Mouse (Mus musculus): Measurements from ENCODE around the gene Stx8. TPM values are rescaled to one million over a fixed set of nuclear protein-coding genes. Genes with fewer than 3 reads are reported as not detected.

The Stx8 gene
- total and polyA plus RNA-seq, 3 experiments = 29.5 to 152 (median 30.9) TPM

DNA sequence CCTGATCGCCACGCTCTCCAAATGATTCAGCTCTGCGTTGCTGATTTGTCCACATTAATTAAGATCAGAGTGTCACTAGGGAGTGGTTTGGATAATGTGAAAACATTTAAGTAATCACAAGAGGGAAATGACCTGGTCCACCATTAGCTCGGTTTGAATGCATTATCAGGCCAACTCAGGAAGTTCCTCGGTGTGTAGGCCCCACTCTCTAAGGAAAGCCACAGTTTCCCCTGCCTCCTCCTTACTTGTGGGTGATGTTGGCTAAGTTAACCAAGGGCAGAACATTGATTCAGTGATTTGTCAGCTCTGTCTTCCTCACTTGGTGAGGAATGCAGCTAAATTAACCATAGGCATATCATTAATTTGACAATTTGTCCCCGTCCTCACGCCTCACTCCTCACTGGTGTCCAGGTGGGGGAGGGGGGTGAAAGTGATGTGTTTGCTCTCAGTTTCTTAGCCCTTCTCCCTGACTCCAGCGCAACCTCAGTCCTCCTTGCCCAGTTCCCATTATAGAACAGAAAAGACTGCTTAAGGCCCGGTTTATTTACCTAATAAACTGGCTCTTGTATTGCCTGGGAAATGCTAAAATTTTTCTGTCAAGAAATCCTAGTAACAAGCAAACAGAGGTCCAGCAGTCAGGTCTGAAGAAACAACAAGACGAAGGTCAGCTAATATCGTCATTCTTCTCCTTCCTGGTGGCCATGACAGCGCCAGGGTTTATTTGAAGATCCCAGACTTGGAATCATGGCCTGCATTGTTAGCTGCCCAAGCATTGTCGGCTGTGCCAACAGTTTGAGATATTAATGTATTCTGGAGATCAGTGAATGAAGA, 178.5 kb downstream of the Stx8 start:
- H3K36me3 ChIP-seq (ENCODE audit: control insufficient read depth in 1 of 2, insufficient read depth in 2 of 2, low read length in 2 of 2) = no peaks in the 10 kb centered on the region
- no peak overlapping the region for H3K4me3 ChIP-seq (ENCODE audit: control insufficient read depth in 1 of 2, insufficient read depth in 1 of 2, low read depth in 2 of 2, low read length in 2 of 2)
- H3K9me3 ChIP-seq (replicated peaks; ENCODE audit: insufficient read depth, low read length) = no peaks in the 10 kb centered on the region
- no peak for DNase-seq (ENCODE audit: low read depth, low spot score)
- H3K79me2 ChIP-seq (ENCODE audit: control insufficient read depth, insufficient read depth, low read length, poor library complexity) = no peaks in the 10 kb centered on the region
- no peaks in the 10 kb centered on the region for H3K4me1 ChIP-seq (ENCODE audit: control insufficient read depth in 1 of 2, insufficient read depth in 2 of 2, low read length in 2 of 2)
- H3K9ac ChIP-seq (ENCODE audit: control insufficient read depth, low read depth, low read length, poor library complexity, severe bottlenecking) = no peak overlapping the region
- TF ChIP-seq CHD2 (IDR thresholded peaks at IDR 0.05; ENCODE audit: low read length) (no peak), ZKSCAN1 (IDR thresholded peaks at IDR 0.05; ENCODE audit: low read depth, low read length) (no peak), ELF1 (IDR thresholded peaks at IDR 0.05; ENCODE audit: low read depth, low read length) (no peak), RAD21 (IDR thresholded peaks at IDR 0.05; ENCODE audit: low read depth, low read length) (no peak), KAT2A (conservative IDR thresholded peaks at IDR 0.05; ENCODE audit: low read depth, low read length) (no peak), GABPA (IDR thresholded peaks at IDR 0.05; ENCODE audit: low read depth, low read length) (no peak), GATA1 (IDR thresholded peaks at IDR 0.05; ENCODE audit: low read depth, low read length) (no peak), MEF2A (IDR thresholded peaks at IDR 0.05; ENCODE audit: extremely low read depth, insufficient replicate concordance, low read depth, low read length, poor library complexity, severe bottlenecking) (no peak), UBTF (IDR thresholded peaks at IDR 0.05; ENCODE audit: borderline replicate concordance, insufficient read depth, low read depth, low read length) (no peak), USF1 (IDR thresholded peaks at IDR 0.05; ENCODE audit: low read depth, low read length) (no peak)
- H3K27ac ChIP-seq (ENCODE audit: control insufficient read depth, low read depth, low read length) = no peak overlapping the region
- H3K27me3 ChIP-seq (ENCODE audit: control insufficient read depth in 1 of 2, insufficient read depth in 2 of 2, low read length in 2 of 2) = no peaks in the 10 kb centered on the region

DNA sequence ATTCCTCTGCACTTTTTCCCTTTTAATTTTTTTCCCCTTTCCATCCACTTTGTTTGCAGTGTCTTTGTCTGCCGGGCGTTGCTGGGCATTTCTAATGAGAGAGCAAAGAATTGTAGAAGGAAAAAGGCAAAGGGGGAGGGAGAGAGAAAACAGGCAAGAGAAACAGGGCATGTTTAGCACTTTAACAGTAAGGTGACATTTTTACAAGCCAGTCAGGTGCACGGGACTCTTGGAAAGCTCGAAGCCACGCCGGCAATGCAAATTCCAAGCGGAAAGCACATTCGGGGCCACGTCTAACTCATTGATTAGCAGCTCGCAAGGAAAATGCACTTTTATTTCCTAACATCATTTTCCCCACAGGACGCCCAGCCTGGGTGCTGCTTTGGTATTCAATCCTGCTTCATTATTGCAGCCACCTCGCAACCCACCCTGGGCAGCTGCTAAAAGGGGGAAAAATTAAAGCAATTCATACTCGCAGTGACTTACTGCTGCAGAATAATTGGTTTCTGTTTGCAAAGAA, 179.1 kb downstream of the Stx8 start:
- Histone ChIP-seq H3K27ac (ENCODE audit: control insufficient read depth, low read depth, low read length) (no peak overlapping the region), H3K4me3 (ENCODE audit: control insufficient read depth in 1 of 2, insufficient read depth in 1 of 2, low read depth in 2 of 2, low read length in 2 of 2) (no peak overlapping the region), H3K79me2 (ENCODE audit: control insufficient read depth, insufficient read depth, low read length, poor library complexity) (no peaks in the 10 kb centered on the region), H3K4me1 (ENCODE audit: control insufficient read depth in 1 of 2, insufficient read depth in 2 of 2, low read length in 2 of 2) (no peaks in the 10 kb centered on the region), H3K36me3 (ENCODE audit: control insufficient read depth in 1 of 2, insufficient read depth in 2 of 2, low read length in 2 of 2) (no peaks in the 10 kb centered on the region), H3K27me3 (ENCODE audit: control insufficient read depth in 1 of 2, insufficient read depth in 2 of 2, low read length in 2 of 2) (no peaks in the 10 kb centered on the region), H3K9me3 (replicated peaks; ENCODE audit: insufficient read depth, low read length) (no peaks in the 10 kb centered on the region), H3K9ac (ENCODE audit: control insufficient read depth, low read depth, low read length, poor library complexity, severe bottlenecking) (no peak overlapping the region)
- TF ChIP-seq BHLHE40 (IDR thresholded peaks at IDR 0.05; ENCODE audit: borderline replicate concordance, low read depth, low read length) (no peak), MYC (IDR thresholded peaks at IDR 0.05; ENCODE audit: low read depth, low read length) (no peak), MAX (IDR thresholded peaks at IDR 0.05; ENCODE audit: low read length) (no peak), MAZ (IDR thresholded peaks at IDR 0.05; ENCODE audit: low read depth, low read length) (no peak), E2F4 (IDR thresholded peaks at IDR 0.05; ENCODE audit: borderline replicate concordance, low read depth, low read length) (no peak)
- DNase-seq (ENCODE audit: low read depth, low spot score) = no peak
